Mouse (Mus musculus) cerebellum, adult 2 months (tissue): ENCODE data around the gene Prr36.

Experiments used
- CTCF ChIP-seq: fragments of 200-500 bp; IDR thresholded peaks from 2 replicates; pipeline ENCODE4 v1.5.1; 2011; ENCODE audit warnings: low read depth, mild to moderate bottlenecking, control low read depth, low read length, moderate library complexity, borderline replicate concordance; ENCODE audit not compliant: insufficient read depth
- POLR2A ChIP-seq: fragments of 200-500 bp; IDR thresholded peaks from 2 replicates; pipeline ENCODE4 v1.6.1; 2011; ENCODE audit warnings: low read length, control low read depth, borderline replicate concordance; ENCODE audit not compliant: insufficient read depth

- TF ChIP-seq CTCF (no peak), POLR2A (no peak)
These were observed 15.9 kb downstream of the Prr36 start for GRCm38 (mm10) chr8:4201321-4201720.
